Mouse (Mus musculus): ENCODE results near the gene Shc4.

DNA sequence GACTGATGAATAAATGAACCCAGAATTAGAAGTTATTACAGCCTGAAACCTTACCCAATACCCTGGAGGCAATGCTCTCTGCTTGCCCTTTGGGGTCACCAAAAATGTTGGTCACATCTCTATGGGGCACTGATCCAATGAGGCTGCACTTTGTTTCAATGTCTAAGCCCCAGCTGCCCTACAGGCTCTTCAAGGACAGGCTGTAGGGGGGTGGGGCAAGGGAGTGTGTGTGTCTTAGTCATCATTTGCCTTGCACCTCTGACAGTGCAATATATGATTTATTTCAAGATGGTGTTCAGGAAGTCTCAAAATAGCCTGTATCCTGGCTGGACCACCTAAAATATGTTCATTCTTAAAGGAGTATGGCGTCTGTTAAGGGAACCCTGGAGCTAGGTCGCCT, 22.3 kb downstream of the Shc4 start:
- no peak for TF ChIP-seq USF1 (IDR thresholded peaks at IDR 0.05; ENCODE audit: low read depth)
- no peak for TF ChIP-seq CTCF (IDR thresholded peaks at IDR 0.05; ENCODE audit: control insufficient read depth, insufficient read depth, insufficient read length)
- TF ChIP-seq MYOD1 (IDR thresholded peaks at IDR 0.05; ENCODE audit: control insufficient read depth, insufficient read length, low read depth), result no peak
